Mouse (Mus musculus) ES-E14 (cell line): ENCODE results near the gene Zbtb8a. TPM values are rescaled to one million over a fixed set of nuclear protein-coding genes. Genes with fewer than 3 reads are reported as not detected.
A peak's percentile ranks its signal among the peaks of the same experiment; 100 is the strongest.

Experiments
- DNase-seq: peaks from one replicate; pipeline ENCODE4 v3.0.0-alpha.2; 2013; ENCODE audit warnings: low read depth, low spot score
- H3K27ac ChIP-seq: 2 replicates; pipeline ENCODE4 v1.5.1; 2012; ENCODE audit warnings: low read depth, mild to moderate bottlenecking, low read length, moderate library complexity, mixed read lengths; ENCODE audit not compliant: poor library complexity, insufficient read depth, severe bottlenecking
- H3K36me3 ChIP-seq: 2 replicates; pipeline ENCODE4 v1.6.1; 2012; ENCODE audit warnings: mild to moderate bottlenecking, low read length, moderate library complexity, mixed read lengths; ENCODE audit not compliant: control insufficient read depth, poor library complexity, insufficient read depth, severe bottlenecking
- H3K4me1 ChIP-seq, 2 experiments: fragments of 150-350 bp in 1 of 2; sonication (generic) in 1 of 2; 2 replicates each; pipeline ENCODE4 v1.6.1; 2012; ENCODE audit warnings: low read length in 2 of 2, mild to moderate bottlenecking in 1 of 2, mixed read lengths in 1 of 2; ENCODE audit not compliant: control insufficient read depth in 2 of 2, insufficient read depth in 2 of 2, poor library complexity in 1 of 2
- H3K4me3 ChIP-seq, 2 experiments: fragments of 150-350 bp in 1 of 2; sonication (generic) in 1 of 2; 2 replicates each; pipeline ENCODE4 v1.5.1; 2012; ENCODE audit warnings: low read length in 2 of 2, low read depth in 1 of 2, mild to moderate bottlenecking in 1 of 2, mixed read lengths in 1 of 2; ENCODE audit not compliant: insufficient read depth in 1 of 2, poor library complexity in 1 of 2, severe bottlenecking in 1 of 2
- H3K9ac ChIP-seq: 2 replicates; pipeline ENCODE4 v1.6.1; 2012; ENCODE audit warnings: low read depth, mild to moderate bottlenecking, low read length, mixed read lengths; ENCODE audit not compliant: poor library complexity, insufficient read depth, severe bottlenecking
- H3K9me3 ChIP-seq: fragments of 150-350 bp; sonication (generic); 2 replicates; pipeline ENCODE4 v1.6.1; 2012; ENCODE audit warnings: low read depth, mild to moderate bottlenecking, low read length; ENCODE audit not compliant: control insufficient read depth, insufficient read depth
- CHD2 ChIP-seq: IDR thresholded peaks from 2 replicates; pipeline ENCODE4 v1.6.1; 2014; ENCODE audit warnings: mild to moderate bottlenecking, low read depth, low read length, inconsistent platforms
- HCFC1 ChIP-seq: IDR thresholded peaks from 2 replicates; pipeline ENCODE4 v1.6.1; 2012; ENCODE audit warnings: low read length, inconsistent platforms, borderline replicate concordance; ENCODE audit not compliant: insufficient read depth
- MAFK ChIP-seq: IDR thresholded peaks from 2 replicates; pipeline ENCODE4 v1.6.1; 2014; ENCODE audit warnings: mild to moderate bottlenecking, low read depth, low read length, inconsistent platforms; ENCODE audit not compliant: insufficient read depth
- ZC3H11A ChIP-seq: IDR thresholded peaks from 2 replicates; pipeline ENCODE4 v1.6.1; 2012; ENCODE audit warnings: low read depth, mild to moderate bottlenecking, inconsistent platforms, low read length, borderline replicate concordance
- ZNF384 ChIP-seq: IDR thresholded peaks from 2 replicates; pipeline ENCODE4 v1.6.1; 2012; ENCODE audit warnings: low read depth, low read length, inconsistent platforms
- in situ Hi-C, 2 experiments: fragments of 600-800 bp; cut with MboI; formaldehyde crosslinking; loops; one replicate each; pipeline ENCODE4 v1.15.1; 2025; ENCODE audit warnings: low sequenced_read_pairs in 2 of 2, inconsistent platforms in 1 of 2; ENCODE audit not compliant: unreplicated experiment in 2 of 2
- total RNA-seq: library from RNA; depleted of rRNA; stranded (reverse); fragments of 300-350 nt; gene quantifications from 2 replicates; pipeline ENCODE4 v1.2.3, GENCODE M21; 2012

The Zbtb8a gene
- total RNA-seq, 1 experiment = 25.3 TPM

- Histone ChIP-seq H3K4me3 (peak overlapping the region; percentile 81 to 88), H3K9me3 (no peaks in the 10 kb centered on the region), H3K36me3 (peaks cover 11% of the 10 kb centered on the region), H3K4me1 (peaks cover 0 to 2% of the 10 kb centered on the region in 2 experiments; a peak in 2 of 4 replicates), H3K27ac (peak overlapping the region; percentile 99; the same call in 1 of the 2 replicates), H3K9ac (peak overlapping the region; percentile 91)
- no peak for TF ChIP-seq HCFC1
- no peak for DNase-seq
- in situ Hi-C loops = no loop called here
Observed at GRCm38 (mm10) chr4:129336291-129336690, 41.6 kb downstream of the Zbtb8a start.

- DNase-seq = peak; percentile 97
- Histone ChIP-seq H3K9me3 (no peaks in the 10 kb centered on the region), H3K36me3 (peaks cover 15% of the 10 kb centered on the region), H3K4me3 (peak within 1 kb of the TSS; percentile 94 to 100), H3K4me1 (peaks cover 2% of the 10 kb centered on the region in 2 experiments; a peak in 2 of 4 replicates), H3K27ac (peak within 1 kb of the TSS; percentile 99), H3K9ac (peak within 1 kb of the TSS; percentile 100)
- no peak for TF ChIP-seq ZC3H11A
- peak; percentile 61; the same call in 1 of the 2 replicates for TF ChIP-seq HCFC1
- in situ Hi-C loops = no loop called here
Observed at GRCm38 (mm10) chr4:129335216-129336074, 42.5 kb downstream of the Zbtb8a start, which contains the start of the genes Rbbp4 and Zbtb8os. Gene Rbbp4 (minus strand): TSS chr4:129335370. Gene Zbtb8os (plus strand): TSS chr4:129335695.

GRCm38 (mm10) chr4:129334677-129335215 is 43.2 kb downstream of the Zbtb8a start:
- TF ChIP-seq HCFC1 (0 out of 2 replicates have a peak, but pooled peaks have one; percentile 36), CHD2 (no peak)
- Histone ChIP-seq H3K36me3 (peaks cover 17% of the 10 kb centered on the region), H3K9ac (peak overlapping the region; percentile 100), H3K9me3 (no peaks in the 10 kb centered on the region), H3K4me1 (peaks cover 2% of the 10 kb centered on the region in 2 experiments; a peak in 2 of 4 replicates), H3K27ac (peak overlapping the region; percentile 94), H3K4me3 (peak overlapping the region; percentile 94 to 100)
- no peak for DNase-seq
- in situ Hi-C loops = no loop called here

GRCm38 (mm10) chr4:129332846-129333245 is 45.1 kb downstream of the Zbtb8a start:
- in situ Hi-C loops = no loop called here
- H3K4me3 ChIP-seq = peak overlapping the region in 1 of 2 experiments; percentile 100; a peak in 1 of 4 replicates
- DNase-seq = no peak
- peaks cover 29% of the 10 kb centered on the region for H3K36me3 ChIP-seq
- H3K27ac ChIP-seq = no peak overlapping the region
- no peak for TF ChIP-seq CHD2
- no peak for TF ChIP-seq MAFK
- TF ChIP-seq ZC3H11A = no peak
- no peak for TF ChIP-seq HCFC1
- H3K4me1 ChIP-seq = peaks cover 2% of the 10 kb centered on the region in 2 experiments; a peak in 2 of 4 replicates
- H3K9me3 ChIP-seq = no peaks in the 10 kb centered on the region
- no peak overlapping the region; the same call in 1 of the 2 replicates for H3K9ac ChIP-seq

GRCm38 (mm10) chr4:129326191-129326590 is 51.7 kb downstream of the Zbtb8a start:
- H3K36me3 ChIP-seq = peaks cover 36% of the 10 kb centered on the region

More at GRCm38 (mm10) chr4:129326191-129326590, 51.7 kb downstream of the Zbtb8a start:
- no peak for DNase-seq
- no peak overlapping the region for H3K9ac ChIP-seq
- in situ Hi-C loops = no loop called here
- no peak overlapping the region for H3K4me3 ChIP-seq
- TF ChIP-seq CHD2 (no peak), HCFC1 (no peak), MAFK (no peak), ZNF384 (no peak), ZC3H11A (no peak)
- no peak overlapping the region for H3K27ac ChIP-seq
- H3K4me1 ChIP-seq = 0 out of 4 replicates have a peak, but pooled peaks cover 0 to 2% of the 10 kb centered on the region in 2 experiments
- no peaks in the 10 kb centered on the region for H3K9me3 ChIP-seq
